Mouse (Mus musculus) fat pad, adult 2 months (tissue): ENCODE results near the gene Ctrc.

Source experiments
- DNase-seq: peaks from one replicate; pipeline ENCODE4 v3.0.0-alpha.2; 2011; ENCODE audit warnings: low read depth, low spot score; ENCODE audit errors: extremely low read depth

The Ctrc gene

DNA sequence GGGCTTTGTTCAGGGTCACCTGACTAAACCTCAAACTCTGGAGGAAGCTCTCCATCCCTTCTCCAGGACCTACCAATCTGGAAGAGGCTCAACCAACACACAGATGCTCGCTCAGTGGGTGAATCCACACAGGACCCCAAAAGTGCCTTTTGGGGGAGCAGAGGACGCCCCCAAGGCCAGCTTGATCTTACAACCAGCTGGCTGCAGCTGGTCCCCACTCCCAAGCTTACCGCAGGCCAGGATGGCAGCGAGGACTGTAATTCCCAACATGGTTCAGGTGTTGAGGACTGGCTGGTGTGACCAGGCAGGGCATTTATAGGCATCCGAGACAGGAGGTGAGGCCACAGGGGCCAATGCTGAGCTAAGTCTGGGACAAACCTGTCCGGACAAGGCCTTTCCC lies at the start of gene Ctrc:
Gene Ctrc, minus strand, starts transcription at position 361 of the 400 bp plus-strand sequence.
- no peak for DNase-seq

DNA sequence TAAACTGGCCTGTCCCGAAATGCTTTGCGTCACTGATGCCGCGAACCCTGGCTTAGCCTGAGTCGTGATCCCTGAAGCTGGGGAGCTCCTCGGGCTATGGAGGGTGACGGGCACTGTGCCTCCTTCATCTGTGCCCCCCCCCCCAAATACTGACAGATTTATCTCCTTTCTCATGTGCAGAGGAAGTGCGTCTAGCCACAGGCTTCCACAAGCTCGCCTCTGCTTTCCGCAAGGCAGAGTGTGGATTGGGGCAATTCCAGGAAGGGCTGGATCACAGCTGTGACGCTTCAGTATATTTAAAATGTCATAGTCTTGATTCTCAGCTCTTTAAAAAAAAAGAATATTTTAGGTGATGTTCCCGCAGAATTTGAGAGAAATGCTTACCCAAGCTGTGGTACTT lies 49.6 kb upstream of the Ctrc start:
- no peak for DNase-seq

- no peak for DNase-seq
Observed at GRCm38 (mm10) chr4:141893157-141893784, 47.1 kb upstream of the Ctrc start.

GRCm38 (mm10) chr4:141886385-141886968 lies 40.3 kb upstream of the Ctrc start:
- DNase-seq, result no peak

DNA sequence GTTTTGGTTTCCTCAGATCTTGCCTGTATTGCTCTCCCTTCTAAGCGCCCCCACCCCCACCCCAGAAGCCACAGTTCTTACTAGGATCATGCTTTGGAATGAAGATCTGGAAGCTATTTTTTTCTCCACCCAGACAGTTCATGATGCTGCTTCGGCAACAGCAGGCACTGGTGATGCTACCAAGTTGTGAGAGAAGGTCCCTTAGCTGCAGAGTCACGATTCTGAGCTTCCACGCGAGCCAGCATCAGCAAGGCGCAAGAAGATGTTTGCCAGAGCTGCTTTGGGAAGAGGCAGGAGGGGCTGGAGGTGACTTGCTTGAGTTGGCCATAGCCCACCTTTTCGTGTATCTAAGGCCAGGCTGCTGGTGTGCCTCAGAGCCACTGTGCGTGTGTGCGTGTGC lies 39.3 kb upstream of the Ctrc start:
- DNase-seq, result no peak

DNA sequence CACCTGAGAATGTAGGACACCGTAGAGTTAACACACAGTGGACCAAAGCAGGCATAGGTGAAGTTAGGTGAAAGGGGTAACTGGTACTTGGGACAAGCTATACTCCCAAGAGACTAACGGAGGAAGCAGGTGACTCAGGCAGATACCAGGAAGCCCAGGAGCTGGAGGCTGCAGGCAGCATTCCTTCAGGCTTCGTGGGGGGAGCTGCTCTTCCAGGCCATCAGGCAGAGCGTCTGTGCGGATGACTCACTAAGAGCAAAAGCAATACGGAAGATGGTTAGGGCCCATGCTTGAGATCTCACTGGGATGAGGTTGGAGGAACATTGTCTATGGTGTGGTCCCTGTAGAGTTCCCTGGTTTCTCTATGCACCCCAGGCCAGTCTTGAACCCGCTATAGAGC lies 36.7 kb upstream of the Ctrc start:
- no peak for DNase-seq

GRCm38 (mm10) chr4:141881950-141882349 lies 35.8 kb upstream of the Ctrc start:
- DNase-seq, result no peak

- DNase-seq, result no peak
Observed at GRCm38 (mm10) chr4:141881289-141881914, 35.2 kb upstream of the Ctrc start.

DNA sequence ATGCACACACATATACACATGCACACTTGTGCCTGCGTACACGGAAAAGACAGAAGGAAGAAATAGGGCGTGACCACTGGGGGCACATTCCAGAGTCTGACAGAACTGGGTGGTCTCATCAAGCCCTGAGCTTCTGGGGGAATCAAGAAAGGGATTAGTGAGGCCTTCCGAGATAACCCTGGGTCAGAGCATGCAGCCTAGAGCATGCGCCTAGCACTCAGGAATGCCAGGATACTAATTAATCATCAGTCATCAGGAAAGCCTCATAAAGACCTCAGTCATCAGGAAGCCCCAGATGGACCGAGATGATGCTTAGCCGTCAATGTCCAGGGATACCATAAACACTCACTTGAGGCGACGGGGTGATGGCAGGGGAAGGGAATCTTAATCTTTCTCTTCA lies 33.7 kb upstream of the Ctrc start:
- DNase-seq, result no peak

- DNase-seq, result no peak
Observed at GRCm38 (mm10) chr4:141879074-141879473, 32.9 kb upstream of the Ctrc start.

GRCm38 (mm10) chr4:141878621-141879020 lies 32.5 kb upstream of the Ctrc start:
- no peak for DNase-seq

DNA sequence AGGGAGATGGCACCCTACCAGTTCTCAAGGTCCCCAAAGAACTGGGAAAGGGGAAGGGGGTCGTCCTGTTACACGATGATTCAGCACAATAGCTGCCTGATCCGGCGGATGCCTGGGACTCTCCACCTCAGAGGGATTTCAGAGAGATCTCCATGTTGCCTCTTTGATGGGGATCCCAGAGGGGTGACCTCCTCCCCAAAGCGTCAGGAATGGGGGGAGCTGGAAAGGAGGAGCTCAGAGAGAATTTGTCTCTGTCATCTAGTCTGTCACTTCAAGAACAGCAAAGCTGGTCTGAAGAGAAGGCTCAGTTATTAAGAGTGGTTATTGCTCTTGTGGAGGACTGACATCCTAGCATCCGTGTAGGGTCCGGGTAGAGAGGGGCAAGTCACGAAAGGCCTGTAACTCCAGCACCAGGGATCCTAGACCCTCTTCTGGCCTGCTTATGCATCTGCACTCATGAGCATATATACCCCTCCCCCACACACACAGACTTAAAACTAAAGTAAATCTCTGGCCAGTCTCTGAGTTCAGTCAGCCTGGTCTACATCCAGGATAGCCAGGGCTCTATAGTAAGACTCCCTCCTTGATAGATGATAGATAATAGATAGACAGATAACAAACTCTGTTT lies 29.4 kb upstream of the Ctrc start:
- DNase-seq, result no peak

DNA sequence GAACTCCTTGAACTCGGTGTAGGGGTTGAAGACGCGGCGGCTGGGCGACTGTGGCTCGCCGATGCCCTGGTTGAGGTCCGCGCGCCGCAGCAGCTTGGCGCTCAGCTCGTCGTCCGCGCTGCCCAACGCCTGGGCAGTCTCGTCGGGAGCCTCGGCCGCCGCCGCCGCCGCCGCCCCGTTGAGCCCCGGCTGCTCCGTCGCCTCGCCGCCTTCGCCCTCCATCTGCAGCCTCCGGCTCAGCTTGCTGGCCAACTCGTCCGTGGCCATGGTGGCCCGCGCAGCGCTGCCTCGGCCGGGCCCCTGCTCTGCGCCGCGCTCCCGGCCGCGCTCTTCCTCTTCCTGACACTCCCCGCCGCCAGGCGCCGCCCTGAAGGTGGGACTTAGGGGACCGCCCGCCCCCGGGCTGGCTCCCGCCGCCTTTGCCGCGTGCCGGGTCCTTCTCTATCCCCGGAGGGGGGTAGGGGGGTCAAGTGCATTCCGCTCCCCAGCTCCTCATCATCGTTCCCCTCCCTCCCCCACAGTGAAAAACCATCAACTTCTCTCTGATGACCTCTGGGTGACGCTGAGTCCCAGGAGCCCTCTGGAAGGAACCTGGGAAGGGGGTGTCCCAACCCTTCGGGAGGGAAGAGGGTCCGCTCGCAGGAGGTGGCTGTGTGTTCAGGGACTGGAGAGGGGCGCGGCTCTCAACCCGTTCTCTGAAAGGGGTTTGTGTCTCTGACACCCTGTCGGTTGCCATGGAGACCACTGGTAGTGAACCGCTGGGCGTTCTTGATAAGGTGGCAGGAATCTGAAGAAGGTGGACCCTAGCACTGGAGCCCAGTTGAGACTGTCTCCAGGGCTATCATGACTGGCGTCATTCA lies 28.7 kb upstream of the Ctrc start, which contains the start of gene Efhd2:
Gene Efhd2, minus strand, starts transcription at position 320 of the 860 bp plus-strand sequence.
- no peak for DNase-seq

DNA sequence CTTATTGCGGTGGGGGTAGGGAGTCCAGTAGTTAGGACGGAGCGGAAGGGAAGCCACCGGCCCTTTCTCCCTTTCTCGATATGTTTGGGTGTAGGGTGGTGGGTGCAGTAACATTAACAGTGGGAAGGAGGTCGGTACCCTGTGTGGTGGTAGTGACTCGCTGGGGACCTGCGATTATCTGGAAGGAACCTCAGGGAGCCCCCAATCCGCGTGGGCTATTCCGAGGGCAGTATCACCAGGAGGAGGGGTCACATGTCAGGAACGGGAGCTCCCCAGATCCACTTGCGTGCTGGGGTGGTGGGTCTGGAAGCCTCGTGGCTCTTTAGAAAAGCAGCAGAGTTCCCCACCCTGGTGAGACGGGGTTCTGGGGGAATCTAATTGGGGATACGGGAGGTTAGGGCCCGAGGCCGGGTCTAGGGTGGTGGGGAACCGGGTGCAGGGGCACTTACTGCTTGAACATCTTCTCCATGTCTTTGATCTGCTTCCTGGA lies 28.0 kb upstream of the Ctrc start:
- no peak for DNase-seq

DNA sequence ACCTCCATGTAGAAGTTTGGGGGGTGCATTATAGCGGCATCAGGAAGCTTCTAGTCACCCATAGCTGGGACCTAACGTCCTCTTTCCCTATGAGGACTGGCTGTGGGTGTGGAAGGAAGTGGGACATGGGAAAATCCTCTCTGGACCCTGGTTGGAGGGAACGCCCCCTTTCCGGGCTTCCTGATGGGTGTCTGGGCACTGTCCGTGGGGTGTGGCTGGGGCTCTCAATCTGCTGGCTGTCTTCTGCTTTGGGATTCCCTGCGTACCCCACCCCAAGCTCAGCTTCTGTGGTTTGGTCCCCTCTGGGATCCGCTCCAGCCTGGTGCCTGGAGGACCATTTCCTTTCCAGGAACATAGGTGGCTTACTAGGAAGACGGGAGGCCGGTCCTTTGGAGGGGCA lies 26.8 kb upstream of the Ctrc start:
- no peak for DNase-seq

- no peak for DNase-seq
Observed at GRCm38 (mm10) chr4:141871909-141872308, 25.8 kb upstream of the Ctrc start.

GRCm38 (mm10) chr4:141871333-141871725 lies 25.2 kb upstream of the Ctrc start:
- DNase-seq, result no peak

- no peak for DNase-seq
Observed at GRCm38 (mm10) chr4:141870666-141871332, 24.6 kb upstream of the Ctrc start.

DNA sequence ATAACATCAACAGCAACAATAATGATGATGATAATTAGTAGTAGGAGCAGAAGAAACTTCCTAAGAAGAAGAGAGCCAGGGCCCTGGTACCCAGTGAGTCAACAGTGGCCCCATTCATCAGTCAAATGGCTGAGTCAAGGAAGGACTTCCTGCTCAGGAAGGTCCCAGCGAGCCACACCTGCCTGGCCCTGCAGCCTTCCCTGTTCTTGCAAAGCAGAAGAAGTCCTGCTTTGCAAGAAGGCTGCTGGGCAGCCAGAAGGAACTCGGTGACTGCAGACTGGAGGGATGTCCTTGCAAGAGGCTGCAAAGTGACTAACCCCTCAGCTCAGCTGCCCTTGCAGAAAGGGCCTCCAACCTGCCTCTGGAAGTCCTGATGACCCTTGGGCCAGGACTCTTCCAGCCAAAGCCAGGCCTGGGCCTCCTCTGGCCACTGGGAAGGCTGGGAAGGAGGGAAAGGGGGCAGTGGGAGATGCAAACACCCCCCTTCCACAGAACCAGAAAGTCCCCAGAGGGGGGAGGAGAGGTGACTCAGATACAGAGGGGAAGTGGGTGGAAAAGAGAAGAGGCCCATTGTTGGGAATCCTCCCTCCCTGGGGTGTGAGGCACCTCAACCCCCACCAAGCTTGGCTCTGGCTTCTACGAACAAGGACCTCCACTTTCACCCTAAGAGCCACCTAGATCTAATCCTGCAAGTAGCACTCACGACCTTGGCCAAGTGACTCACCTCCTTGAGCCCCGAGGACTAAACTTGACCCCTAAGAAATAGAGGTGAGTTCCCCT lies 23.5 kb upstream of the Ctrc start:
- no peak for DNase-seq

GRCm38 (mm10) chr4:141868051-141868450 lies 21.9 kb upstream of the Ctrc start:
- peak; percentile 40 for DNase-seq
